Mouse (Mus musculus) ES-E14 (cell line): ENCODE data around the gene Card9. TPM values are rescaled to one million over a fixed set of nuclear protein-coding genes. Genes with fewer than 3 reads are reported as not detected.

Source experiments
- DNase-seq: peaks from one replicate; pipeline ENCODE4 v3.0.0-alpha.2; 2013; ENCODE audit warnings: low read depth, low spot score
- H3K27ac ChIP-seq: 2 replicates; pipeline ENCODE4 v1.5.1; 2012; ENCODE audit warnings: low read depth, mild to moderate bottlenecking, low read length, moderate library complexity, mixed read lengths; ENCODE audit not compliant: poor library complexity, insufficient read depth, severe bottlenecking
- H3K36me3 ChIP-seq: 2 replicates; pipeline ENCODE4 v1.6.1; 2012; ENCODE audit warnings: mild to moderate bottlenecking, low read length, moderate library complexity, mixed read lengths; ENCODE audit not compliant: control insufficient read depth, poor library complexity, insufficient read depth, severe bottlenecking
- H3K4me1 ChIP-seq, 2 experiments: fragments of 150-350 bp in 1 of 2; sonication (generic) in 1 of 2; 2 replicates each; pipeline ENCODE4 v1.6.1; 2012; ENCODE audit warnings: low read length in 2 of 2, mild to moderate bottlenecking in 1 of 2, mixed read lengths in 1 of 2; ENCODE audit not compliant: control insufficient read depth in 2 of 2, insufficient read depth in 2 of 2, poor library complexity in 1 of 2
- H3K4me3 ChIP-seq, 2 experiments: fragments of 150-350 bp in 1 of 2; sonication (generic) in 1 of 2; 2 replicates each; pipeline ENCODE4 v1.5.1; 2012; ENCODE audit warnings: low read length in 2 of 2, low read depth in 1 of 2, mild to moderate bottlenecking in 1 of 2, mixed read lengths in 1 of 2; ENCODE audit not compliant: insufficient read depth in 1 of 2, poor library complexity in 1 of 2, severe bottlenecking in 1 of 2
- H3K9ac ChIP-seq: 2 replicates; pipeline ENCODE4 v1.6.1; 2012; ENCODE audit warnings: low read depth, mild to moderate bottlenecking, low read length, mixed read lengths; ENCODE audit not compliant: poor library complexity, insufficient read depth, severe bottlenecking
- H3K9me3 ChIP-seq: fragments of 150-350 bp; sonication (generic); 2 replicates; pipeline ENCODE4 v1.6.1; 2012; ENCODE audit warnings: low read depth, mild to moderate bottlenecking, low read length; ENCODE audit not compliant: control insufficient read depth, insufficient read depth
- CHD2 ChIP-seq: IDR thresholded peaks from 2 replicates; pipeline ENCODE4 v1.6.1; 2014; ENCODE audit warnings: mild to moderate bottlenecking, low read depth, low read length, inconsistent platforms
- HCFC1 ChIP-seq: IDR thresholded peaks from 2 replicates; pipeline ENCODE4 v1.6.1; 2012; ENCODE audit warnings: low read length, inconsistent platforms, borderline replicate concordance; ENCODE audit not compliant: insufficient read depth
- MAFK ChIP-seq: IDR thresholded peaks from 2 replicates; pipeline ENCODE4 v1.6.1; 2014; ENCODE audit warnings: mild to moderate bottlenecking, low read depth, low read length, inconsistent platforms; ENCODE audit not compliant: insufficient read depth
- ZC3H11A ChIP-seq: IDR thresholded peaks from 2 replicates; pipeline ENCODE4 v1.6.1; 2012; ENCODE audit warnings: low read depth, mild to moderate bottlenecking, inconsistent platforms, low read length, borderline replicate concordance
- ZNF384 ChIP-seq: IDR thresholded peaks from 2 replicates; pipeline ENCODE4 v1.6.1; 2012; ENCODE audit warnings: low read depth, low read length, inconsistent platforms
- in situ Hi-C, 2 experiments: fragments of 600-800 bp; cut with MboI; formaldehyde crosslinking; loops; one replicate each; pipeline ENCODE4 v1.15.1; 2025; ENCODE audit warnings: low sequenced_read_pairs in 2 of 2, inconsistent platforms in 1 of 2; ENCODE audit not compliant: unreplicated experiment in 2 of 2
- total RNA-seq: library from RNA; depleted of rRNA; stranded (reverse); fragments of 300-350 nt; gene quantifications from 2 replicates; pipeline ENCODE4 v1.2.3, GENCODE M21; 2012

Gene Card9
- total RNA-seq, 1 experiment, result 0.76 TPM

GRCm38 (mm10) chr2:26319109-26319508, 41.6 kb downstream of the Card9 start:
- TF ChIP-seq MAFK (no peak), CHD2 (no peak), HCFC1 (no peak), ZC3H11A (no peak), ZNF384 (no peak)
- Histone ChIP-seq H3K4me1 (peaks cover 0 to 12% of the 10 kb centered on the region in 2 experiments; a peak in 1 of 4 replicates), H3K27ac (no peak overlapping the region), H3K9ac (no peak overlapping the region; the same call in 1 of the 2 replicates), H3K9me3 (no peaks in the 10 kb centered on the region), H3K36me3 (no peaks in the 10 kb centered on the region), H3K4me3 (no peak overlapping the region)
- DNase-seq, result no peak
- in situ Hi-C loops, result loop anchor here in 1 of 2 experiments (25.0 kb wide), 1 partner anchor 243 kb away; no protein-coding TSS in a partner anchor

DNA sequence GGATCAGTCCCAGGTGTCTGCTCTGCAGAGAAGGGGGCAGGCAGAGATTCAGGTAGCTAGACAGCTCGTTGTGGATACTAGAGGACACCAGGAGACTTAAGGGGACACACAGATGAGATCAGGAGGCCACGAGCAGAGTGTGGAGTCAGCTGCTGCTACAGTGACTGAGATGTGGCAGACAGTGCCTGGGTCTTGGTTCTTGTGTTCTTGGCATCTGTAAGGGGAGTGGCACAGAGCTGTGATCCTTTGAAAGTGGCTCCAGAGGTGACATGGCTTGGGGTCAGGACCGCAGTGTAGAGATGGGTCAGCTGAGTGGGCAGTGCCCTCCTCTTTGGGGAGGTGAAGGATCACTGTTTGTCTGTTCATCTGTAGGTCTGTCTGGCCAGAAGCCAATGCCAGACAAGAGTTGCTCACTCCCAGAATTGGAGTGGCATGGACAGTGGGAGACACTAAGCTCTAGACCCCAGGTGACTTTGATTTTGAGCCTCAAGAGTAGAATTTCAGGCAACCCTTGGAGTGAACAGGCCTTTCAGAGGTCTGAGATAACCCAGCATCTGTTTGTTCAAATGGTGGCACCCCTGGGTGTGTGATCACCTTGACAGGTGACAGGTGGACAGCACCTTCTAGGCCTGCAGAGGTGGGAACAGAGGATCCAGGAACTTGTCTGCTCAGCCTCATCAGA, 42.6 kb downstream of the Card9 start:
- in situ Hi-C loops, result loop anchor here in 1 of 2 experiments (25.0 kb wide), 1 partner anchor 244 kb away; no protein-coding TSS in a partner anchor
- no peak overlapping the region for H3K9ac ChIP-seq
- no peaks in the 10 kb centered on the region for H3K36me3 ChIP-seq
- no peak for TF ChIP-seq ZNF384
- no peak for TF ChIP-seq ZC3H11A
- no peak for TF ChIP-seq HCFC1
- TF ChIP-seq MAFK, result no peak
- no peak for TF ChIP-seq CHD2
- peaks cover 0 to 12% of the 10 kb centered on the region in 2 experiments; a peak in 1 of 4 replicates for H3K4me1 ChIP-seq
- DNase-seq, result no peak
- no peak overlapping the region for H3K4me3 ChIP-seq
- H3K27ac ChIP-seq, result no peak overlapping the region
- no peaks in the 10 kb centered on the region for H3K9me3 ChIP-seq

DNA sequence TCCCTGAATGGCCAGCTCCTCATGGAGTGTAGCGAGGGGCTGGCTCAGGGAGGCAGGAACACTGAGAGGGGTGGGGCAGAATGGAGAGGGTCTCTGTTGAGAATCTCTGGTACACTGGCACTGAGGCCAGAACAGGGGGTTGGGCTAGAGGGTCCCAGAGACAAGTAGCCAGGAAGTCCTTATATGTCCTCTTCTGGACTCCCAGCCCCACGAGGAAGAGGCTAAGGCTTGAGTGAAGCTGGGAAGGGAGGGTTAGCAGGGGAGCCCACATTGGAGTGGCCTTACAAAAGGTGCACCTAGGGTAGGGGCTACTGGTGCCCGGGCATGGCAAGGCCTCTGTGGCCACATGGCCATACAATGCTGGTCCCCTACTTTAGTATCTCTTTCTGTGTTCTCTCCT, 43.3 kb downstream of the Card9 start:
- in situ Hi-C loops, result loop anchor here in 1 of 2 experiments (25.0 kb wide), 1 partner anchor 245 kb away; no protein-coding TSS in a partner anchor
- H3K9me3 ChIP-seq, result no peaks in the 10 kb centered on the region
- no peak overlapping the region for H3K4me3 ChIP-seq
- no peaks in the 10 kb centered on the region for H3K36me3 ChIP-seq
- no peak for DNase-seq
- H3K4me1 ChIP-seq, result peaks cover 0 to 12% of the 10 kb centered on the region in 2 experiments; a peak in 1 of 4 replicates
- TF ChIP-seq ZNF384 (no peak), ZC3H11A (no peak), CHD2 (no peak), MAFK (no peak), HCFC1 (no peak)
- H3K9ac ChIP-seq, result no peak overlapping the region
- no peak overlapping the region for H3K27ac ChIP-seq

- no peak overlapping the region for H3K4me3 ChIP-seq
- H3K9ac ChIP-seq, result no peak overlapping the region
- H3K36me3 ChIP-seq, result no peaks in the 10 kb centered on the region
- H3K4me1 ChIP-seq, result peaks cover 0 to 12% of the 10 kb centered on the region in 2 experiments; a peak in 1 of 4 replicates
- no peak for DNase-seq
- in situ Hi-C loops, result loop anchor here in 1 of 2 experiments (25.0 kb wide), 1 partner anchor 246 kb away; no protein-coding TSS in a partner anchor
- H3K9me3 ChIP-seq, result no peaks in the 10 kb centered on the region
- TF ChIP-seq CHD2 (no peak), ZNF384 (no peak), MAFK (no peak), ZC3H11A (no peak), HCFC1 (no peak)
- H3K27ac ChIP-seq, result no peak overlapping the region
These were observed 44.0 kb downstream of the Card9 start for GRCm38 (mm10) chr2:26316576-26317246.
